Mouse (Mus musculus) brain, embryonic 14.5 days (tissue): Measurements from ENCODE around the gene Gm48552.

Experiments
- CTCF ChIP-seq: fragments of 200-500 bp; IDR thresholded peaks from 2 replicates; pipeline ENCODE4 v1.5.1; 2012; ENCODE audit warnings: inconsistent platforms, mild to moderate bottlenecking, moderate library complexity, borderline replicate concordance; ENCODE audit not compliant: insufficient read depth, insufficient read length; ENCODE audit errors: extremely low read depth
- POLR2A ChIP-seq: fragments of 200-500 bp; IDR thresholded peaks from 2 replicates; pipeline ENCODE4 v1.6.1; 2012; ENCODE audit warnings: mild to moderate bottlenecking, inconsistent platforms, borderline replicate concordance; ENCODE audit not compliant: poor library complexity, insufficient read depth, insufficient read length, severe bottlenecking; ENCODE audit errors: extremely low read depth

- TF ChIP-seq CTCF (no peak), POLR2A (no peak)
Observed at GRCm38 (mm10) chr10:81421797-81422100, 32.9 kb downstream of the Gm48552 start.
